Comparison of ENCODE assay signal across 8 mouse cellular contexts in genomic region chr4:117835531-117836111, GRCm38 (mm10). TPM values are rescaled to one million over a fixed set of nuclear protein-coding genes. Genes with fewer than 3 reads are reported as not detected.
A peak's percentile ranks its signal among the peaks of the same experiment; 100 is the strongest.
DNase-seq lines count a peak whose midpoint lies in the region; ATAC-seq and TF ChIP-seq lines count a peak whose summit lies in the region.

No protein-coding gene starts in this region.

- no peaks in the 10 kb centered on the region for H3K27me3 ChIP-seq in forebrain, embryonic 11.5 days (ENCODE audit: control insufficient read depth, insufficient read depth, low read length)
- H3K27me3 ChIP-seq in hindbrain, postnatal 0 days (ENCODE audit: insufficient read depth, low read length): no peaks in the 10 kb centered on the region
- no peaks in the 10 kb centered on the region for H3K27me3 ChIP-seq in limb, embryonic 11.5 days (ENCODE audit: control insufficient read depth, insufficient read depth, low read length)
- peaks cover 18% of the 10 kb centered on the region for H3K27me3 ChIP-seq in midbrain, embryonic 13.5 days
- H3K27me3 ChIP-seq in stomach, embryonic 14.5 days (ENCODE audit: control insufficient read depth, insufficient read depth, low read length): no peaks in the 10 kb centered on the region

- DNase-seq in left cerebral cortex, adult 18-20 months (ENCODE audit: low spot score in 2 of 2): peak; percentile 56 to 70
- DNase-seq in left cerebral cortex, adult 11 months (ENCODE audit: low spot score): no peak
- DNase-seq in forebrain, embryonic 11.5 days (ENCODE audit: low spot score): peak; percentile 79
- peak; percentile 62 for DNase-seq in hindbrain, postnatal 0 days (ENCODE audit: low spot score)
- no peak for DNase-seq in limb, embryonic 11.5 days (ENCODE audit: low spot score)

- H3K4me3 ChIP-seq in bone marrow, adult 2 months (replicated peaks; ENCODE audit: control insufficient read depth, low read depth, low read length): peak overlapping the region; percentile 87
- peak overlapping the region; percentile 78 for H3K4me3 ChIP-seq in forebrain, embryonic 11.5 days (ENCODE audit: low read depth, low read length)
- H3K4me3 ChIP-seq in hindbrain, postnatal 0 days (ENCODE audit: low read length): peak overlapping the region; percentile 74
- peak overlapping the region; percentile 85 for H3K4me3 ChIP-seq in limb, embryonic 11.5 days (ENCODE audit: low read depth, low read length)
- H3K4me3 ChIP-seq in midbrain, embryonic 13.5 days (replicated peaks): peak overlapping the region; percentile 79
- peak overlapping the region; percentile 72 for H3K4me3 ChIP-seq in stomach, embryonic 14.5 days (ENCODE audit: low read depth, low read length)

- H3K4me1 ChIP-seq in bone marrow, adult 2 months (ENCODE audit: control insufficient read depth, insufficient read depth, low read length): peaks cover 6% of the 10 kb centered on the region
- no peaks in the 10 kb centered on the region for H3K4me1 ChIP-seq in forebrain, embryonic 11.5 days (replicated peaks; ENCODE audit: control insufficient read depth, insufficient read depth, low read length)
- H3K4me1 ChIP-seq in hindbrain, postnatal 0 days (ENCODE audit: insufficient read depth, low read length): peaks cover 6% of the 10 kb centered on the region; the same call in 1 of the 2 replicates
- H3K4me1 ChIP-seq in limb, embryonic 11.5 days (ENCODE audit: control insufficient read depth, insufficient read depth, low read length): peaks cover 14% of the 10 kb centered on the region
- peaks cover 12% of the 10 kb centered on the region for H3K4me1 ChIP-seq in midbrain, embryonic 13.5 days (replicated peaks)
- H3K4me1 ChIP-seq in stomach, embryonic 14.5 days (ENCODE audit: control insufficient read depth, insufficient read depth, low read length): peaks cover 17% of the 10 kb centered on the region; the same call in 1 of the 2 replicates

- TF ChIP-seq POLR2A in bone marrow, adult 2 months (IDR thresholded peaks at IDR 0.05; ENCODE audit: borderline replicate concordance, control insufficient read depth, low read depth, low read length): peak; percentile 31; the same call in 1 of the 2 replicates

- H3K36me3 ChIP-seq in forebrain, embryonic 11.5 days (ENCODE audit: control insufficient read depth, insufficient read depth, low read length): no peaks in the 10 kb centered on the region
- no peaks in the 10 kb centered on the region for H3K36me3 ChIP-seq in hindbrain, postnatal 0 days (ENCODE audit: insufficient read depth, low read length)
- no peaks in the 10 kb centered on the region for H3K36me3 ChIP-seq in limb, embryonic 11.5 days (ENCODE audit: control insufficient read depth, insufficient read depth, low read length)
- H3K36me3 ChIP-seq in midbrain, embryonic 13.5 days: no peaks in the 10 kb centered on the region
- no peaks in the 10 kb centered on the region for H3K36me3 ChIP-seq in stomach, embryonic 14.5 days (ENCODE audit: control insufficient read depth, insufficient read depth, low read length)

- no peaks in the 10 kb centered on the region for H3K9me3 ChIP-seq in forebrain, embryonic 11.5 days (ENCODE audit: control insufficient read depth, low read length)
- no peaks in the 10 kb centered on the region for H3K9me3 ChIP-seq in hindbrain, postnatal 0 days (ENCODE audit: low read length)
- H3K9me3 ChIP-seq in limb, embryonic 11.5 days (ENCODE audit: control insufficient read depth, low read length): no peaks in the 10 kb centered on the region
- H3K9me3 ChIP-seq in midbrain, embryonic 13.5 days: no peaks in the 10 kb centered on the region
- H3K9me3 ChIP-seq in stomach, embryonic 14.5 days (ENCODE audit: control insufficient read depth, low read depth, low read length): no peaks in the 10 kb centered on the region

- TF ChIP-seq CTCF in bone marrow, adult 2 months (IDR thresholded peaks at IDR 0.05; ENCODE audit: control insufficient read depth, insufficient read depth, low read length): no peak
- no peak for TF ChIP-seq CTCF in hindbrain, postnatal 0 days (IDR thresholded peaks at IDR 0.05; ENCODE audit: low read depth)

- peak overlapping the region; percentile 92 for H3K27ac ChIP-seq in bone marrow, adult 2 months (ENCODE audit: control insufficient read depth, insufficient read depth, low read depth, low read length, poor library complexity)
- peak overlapping the region; percentile 58 for H3K27ac ChIP-seq in forebrain, embryonic 11.5 days (ENCODE audit: low read depth, low read length)
- peak overlapping the region; percentile 94 for H3K27ac ChIP-seq in hindbrain, postnatal 0 days
- peak overlapping the region; percentile 68 for H3K27ac ChIP-seq in limb, embryonic 11.5 days (replicated peaks; ENCODE audit: low read depth, low read length)
- H3K27ac ChIP-seq in midbrain, embryonic 13.5 days: peak overlapping the region; percentile 84
- peak overlapping the region; percentile 83 for H3K27ac ChIP-seq in stomach, embryonic 14.5 days (ENCODE audit: low read length)

- peak overlapping the region; percentile 84 for H3K9ac ChIP-seq in forebrain, embryonic 11.5 days (ENCODE audit: low read length)
- H3K9ac ChIP-seq in hindbrain, postnatal 0 days (replicated peaks; ENCODE audit: low read length): peak overlapping the region; percentile 94
- H3K9ac ChIP-seq in limb, embryonic 11.5 days (ENCODE audit: low read length): peak overlapping the region; percentile 87
- H3K9ac ChIP-seq in midbrain, embryonic 13.5 days (replicated peaks): peak overlapping the region; percentile 85
- peak overlapping the region; percentile 53 for H3K9ac ChIP-seq in stomach, embryonic 14.5 days (replicated peaks; ENCODE audit: low read depth, low read length)

- peak; percentile 19 for ATAC-seq in forebrain, embryonic 11.5 days (replicated peaks; ENCODE audit: low FRiP score)
- peak; percentile 47 for ATAC-seq in hindbrain, postnatal 0 days
- ATAC-seq in limb, embryonic 11.5 days (ENCODE audit: insufficient number of reproducible peaks, low FRiP score, low TSS enrichment, low read depth): peak; percentile 27; the same call in 1 of the 2 replicates
- ATAC-seq in midbrain, embryonic 13.5 days: peak; percentile 49
- ATAC-seq in stomach, embryonic 14.5 days (ENCODE audit: insufficient number of reproducible peaks, insufficient read depth, low FRiP score, low read depth): peak; percentile 19

- H3K4me2 ChIP-seq in forebrain, embryonic 11.5 days (ENCODE audit: low read depth, low read length, severe bottlenecking): peak overlapping the region; percentile 95
- peak overlapping the region; percentile 85 for H3K4me2 ChIP-seq in hindbrain, postnatal 0 days (ENCODE audit: low read depth, low read length)
- peak overlapping the region; percentile 92 for H3K4me2 ChIP-seq in limb, embryonic 11.5 days (ENCODE audit: low read depth, severe bottlenecking)
- peak overlapping the region; percentile 96 for H3K4me2 ChIP-seq in midbrain, embryonic 13.5 days (replicated peaks)
- peak overlapping the region; percentile 58 for H3K4me2 ChIP-seq in stomach, embryonic 14.5 days (replicated peaks; ENCODE audit: low read depth, low read length)

- under 1% methylated on average over 59 of the region's 60 CpGs for WGBS in bone marrow, adult 2 months
- WGBS in forebrain, embryonic 11.5 days: under 1% methylated on average over 46 of the region's 60 CpGs
- WGBS in hindbrain, postnatal 0 days: under 1% methylated on average over 60 of the region's 60 CpGs
- WGBS in limb, embryonic 11.5 days: 0% methylated on average over 57 of the region's 60 CpGs
- under 1% methylated on average over 60 of the region's 60 CpGs for WGBS in midbrain, embryonic 13.5 days
- WGBS in stomach, embryonic 14.5 days: under 1% methylated on average over 56 of the region's 60 CpGs

RNA-seq across cellular contexts. Expression of gene Slc6a9, which starts 1.3 kb away (rescaled TPM):
- total RNA-seq in left cerebral cortex, adult 18-20 months (2021): 10 to 100 TPM; 35.9 to 36.3 TPM
- polyA plus RNA-seq in bone marrow, adult 2 months (2011; ENCODE audit: insufficient read depth, insufficient read length, low replicate concordance, missing spikeins): 87.0 and 92.4 TPM in 2 replicates
- 8.1 and 9.0 TPM in 2 replicates for polyA plus RNA-seq in forebrain, embryonic 11.5 days (2014; fragmentation: Nextera tagmentation; extraction: Ambion mirVana)
- 107 and 132 TPM in 2 replicates for total RNA-seq in hindbrain, postnatal 0 days (2014; rRNA removed)
- polyA plus RNA-seq in hindbrain, postnatal 0 days (2015; fragmentation: Nextera tagmentation; extraction: Ambion mirVana): 79.7 and 82.9 TPM in 2 replicates
- 10.1 and 11.1 TPM in 2 replicates for polyA plus RNA-seq in limb, embryonic 11.5 days (2014; fragmentation: Nextera tagmentation; extraction: Ambion mirVana)
- polyA plus RNA-seq in midbrain, embryonic 13.5 days (2015; fragmentation: Nextera tagmentation; extraction: Ambion mirVana): 14.9 and 16.1 TPM in 2 replicates
- polyA plus RNA-seq in stomach, embryonic 14.5 days (2014; fragmentation: Nextera tagmentation; extraction: Ambion mirVana): 11.0 and 11.6 TPM in 2 replicates

RNA-seq across cellular contexts. Expression of gene Ccdc24, which starts 36.7 kb away (rescaled TPM):
- under 1 TPM; 0.37 to 0.84 TPM for total RNA-seq in left cerebral cortex, adult 18-20 months (2021)
- polyA plus RNA-seq in bone marrow, adult 2 months (2011; ENCODE audit: insufficient read depth, insufficient read length, low replicate concordance, missing spikeins): 1.1 TPM in 1 of 2 replicates, not detected in the other
- polyA plus RNA-seq in forebrain, embryonic 11.5 days (2014; fragmentation: Nextera tagmentation; extraction: Ambion mirVana): 1.7 and 2.1 TPM in 2 replicates
- total RNA-seq in hindbrain, postnatal 0 days (2014; rRNA removed): 2.0 and 3.4 TPM in 2 replicates
- polyA plus RNA-seq in hindbrain, postnatal 0 days (2015; fragmentation: Nextera tagmentation; extraction: Ambion mirVana): 1.7 and 2.2 TPM in 2 replicates
- polyA plus RNA-seq in limb, embryonic 11.5 days (2014; fragmentation: Nextera tagmentation; extraction: Ambion mirVana): 1.0 and 1.6 TPM in 2 replicates
- polyA plus RNA-seq in midbrain, embryonic 13.5 days (2015; fragmentation: Nextera tagmentation; extraction: Ambion mirVana): 3.0 and 3.4 TPM in 2 replicates
- polyA plus RNA-seq in stomach, embryonic 14.5 days (2014; fragmentation: Nextera tagmentation; extraction: Ambion mirVana): 2.0 and 2.4 TPM in 2 replicates

RNA-seq across cellular contexts. Expression of gene B4galt2, which starts 47.7 kb away (rescaled TPM):
- total RNA-seq in left cerebral cortex, adult 18-20 months (2021): 10 to 100 TPM; 82.6 to 89.3 TPM
- 1.6 and 2.4 TPM in 2 replicates for polyA plus RNA-seq in bone marrow, adult 2 months (2011; ENCODE audit: insufficient read depth, insufficient read length, low replicate concordance, missing spikeins)
- polyA plus RNA-seq in forebrain, embryonic 11.5 days (2014; fragmentation: Nextera tagmentation; extraction: Ambion mirVana): 31.3 and 34.5 TPM in 2 replicates
- 286 and 304 TPM in 2 replicates for total RNA-seq in hindbrain, postnatal 0 days (2014; rRNA removed)
- polyA plus RNA-seq in hindbrain, postnatal 0 days (2015; fragmentation: Nextera tagmentation; extraction: Ambion mirVana): 71.5 and 77.0 TPM in 2 replicates
- 26.7 and 30.1 TPM in 2 replicates for polyA plus RNA-seq in limb, embryonic 11.5 days (2014; fragmentation: Nextera tagmentation; extraction: Ambion mirVana)
- polyA plus RNA-seq in midbrain, embryonic 13.5 days (2015; fragmentation: Nextera tagmentation; extraction: Ambion mirVana): 42.7 and 42.8 TPM in 2 replicates
- 30.3 and 32.1 TPM in 2 replicates for polyA plus RNA-seq in stomach, embryonic 14.5 days (2014; fragmentation: Nextera tagmentation; extraction: Ambion mirVana)

RNA-seq across cellular contexts. Expression of gene Atp6v0b, which starts 51.5 kb away (rescaled TPM):
- 100 to 1,000 TPM; 421 to 464 TPM for total RNA-seq in left cerebral cortex, adult 18-20 months (2021)
- polyA plus RNA-seq in bone marrow, adult 2 months (2011; ENCODE audit: insufficient read depth, insufficient read length, low replicate concordance, missing spikeins): 227 and 442 TPM in 2 replicates
- 187 and 195 TPM in 2 replicates for polyA plus RNA-seq in forebrain, embryonic 11.5 days (2014; fragmentation: Nextera tagmentation; extraction: Ambion mirVana)
- total RNA-seq in hindbrain, postnatal 0 days (2014; rRNA removed): 579 and 615 TPM in 2 replicates
- polyA plus RNA-seq in hindbrain, postnatal 0 days (2015; fragmentation: Nextera tagmentation; extraction: Ambion mirVana): 637 and 643 TPM in 2 replicates
- polyA plus RNA-seq in limb, embryonic 11.5 days (2014; fragmentation: Nextera tagmentation; extraction: Ambion mirVana): 143 and 158 TPM in 2 replicates
- polyA plus RNA-seq in midbrain, embryonic 13.5 days (2015; fragmentation: Nextera tagmentation; extraction: Ambion mirVana): 458 and 469 TPM in 2 replicates
- polyA plus RNA-seq in stomach, embryonic 14.5 days (2014; fragmentation: Nextera tagmentation; extraction: Ambion mirVana): 186 and 200 TPM in 2 replicates

RNA-seq across cellular contexts. Expression of gene Dph2, which starts 56.2 kb away (rescaled TPM):
- 1 to 10 TPM; 9.2 to 9.8 TPM for total RNA-seq in left cerebral cortex, adult 18-20 months (2021)
- 4.7 and 7.0 TPM in 2 replicates for polyA plus RNA-seq in bone marrow, adult 2 months (2011; ENCODE audit: insufficient read depth, insufficient read length, low replicate concordance, missing spikeins)
- 28.4 and 32.4 TPM in 2 replicates for polyA plus RNA-seq in forebrain, embryonic 11.5 days (2014; fragmentation: Nextera tagmentation; extraction: Ambion mirVana)
- 21.2 and 24.8 TPM in 2 replicates for total RNA-seq in hindbrain, postnatal 0 days (2014; rRNA removed)
- polyA plus RNA-seq in hindbrain, postnatal 0 days (2015; fragmentation: Nextera tagmentation; extraction: Ambion mirVana): 13.5 and 14.1 TPM in 2 replicates
- polyA plus RNA-seq in limb, embryonic 11.5 days (2014; fragmentation: Nextera tagmentation; extraction: Ambion mirVana): 21.2 and 22.2 TPM in 2 replicates
- 26.0 and 26.1 TPM in 2 replicates for polyA plus RNA-seq in midbrain, embryonic 13.5 days (2015; fragmentation: Nextera tagmentation; extraction: Ambion mirVana)
- 19.2 and 19.9 TPM in 2 replicates for polyA plus RNA-seq in stomach, embryonic 14.5 days (2014; fragmentation: Nextera tagmentation; extraction: Ambion mirVana)

Comparison
In these comparisons a context has a peak if more than half of its experiments do, and no peak if none do; other contexts are left out.
1. DNase-seq: peak in left cerebral cortex, adult 18-20 months (2 of 2), forebrain, embryonic 11.5 days (single experiment) and hindbrain, postnatal 0 days (single experiment); none in left cerebral cortex, adult 11 months (single experiment) and limb, embryonic 11.5 days (single experiment).
2. Peak in every context shown above with its lines, with median percentiles within 50 percentile points of each other: H3K27ac ChIP-seq, H3K4me3 ChIP-seq, ATAC-seq, H3K4me2 ChIP-seq and H3K9ac ChIP-seq.